Mouse (Mus musculus) forebrain, embryonic 16.5 days (tissue): ENCODE measurements at regions not wholly inside any gene's neighbourhood (a gene's known extent, or its start where the extent isn't known, plus 50 kb on each side); places are given as distances from the start of the nearest gene placed in this dataset.
"Not testable (repeated sequence)": the region's sequence is repeated elsewhere in the genome, so short reads cannot be mapped to it uniquely, and the experiment has no call there.

Experiments used
- ATAC-seq: fragments of 200-750 bp; cut with Nextera tagmentation; 2 replicates; pipeline ENCODE4 v1.8.0; 2017; ENCODE audit warnings: mild to moderate bottlenecking, moderate library complexity
- H3K27ac ChIP-seq: fragments of 300-500 bp; sonication (generic); 2 replicates; pipeline ENCODE4 v1.5.1; 2014; ENCODE audit warnings: low read length, control low read depth
- H3K27me3 ChIP-seq: fragments of 300-500 bp; sonication (generic); replicated peaks from 2 replicates; pipeline ENCODE4 v1.6.1; 2014; ENCODE audit warnings: low read length; ENCODE audit not compliant: control insufficient read depth, insufficient read depth
- H3K36me3 ChIP-seq: fragments of 300-500 bp; sonication (generic); 2 replicates; pipeline ENCODE4 v1.6.1; 2014; ENCODE audit not compliant: control insufficient read depth, insufficient read depth
- H3K4me1 ChIP-seq: fragments of 300-500 bp; sonication (generic); replicated peaks from 2 replicates; pipeline ENCODE4 v1.6.1; 2014; ENCODE audit warnings: low read length; ENCODE audit not compliant: control insufficient read depth, insufficient read depth
- H3K4me2 ChIP-seq: fragments of 300-500 bp; sonication (generic); 2 replicates; pipeline ENCODE4 v1.6.1; 2014; ENCODE audit warnings: mild to moderate bottlenecking, low read length, control low read depth
- H3K4me3 ChIP-seq: fragments of 300-500 bp; sonication (generic); replicated peaks from 2 replicates; pipeline ENCODE4 v1.5.1; 2014; ENCODE audit warnings: mild to moderate bottlenecking, low read length, control low read depth
- H3K9ac ChIP-seq: fragments of 300-500 bp; sonication (generic); replicated peaks from 2 replicates; pipeline ENCODE4 v1.6.1; 2014; ENCODE audit warnings: low read depth, low read length, control low read depth
- H3K9me3 ChIP-seq: fragments of 300-500 bp; sonication (generic); 2 replicates; pipeline ENCODE4 v1.6.1; 2016; ENCODE audit warnings: low read length; ENCODE audit not compliant: control insufficient read depth
- WGBS: fragments of 180-500 bp; shearing (Covaris S2); extraction: QIAGEN DNeasy Blood & Tissue Kit; methylation state at CpG from one replicate; pipeline ENCODE4 v1.1.7; 2014; 5-methylcytosine and 5-hydroxymethylcytosine counted together

GRCm38 (mm10) chr3:97509134-97509661 lies 87.4 kb upstream of the Olfr1402 start:
- H3K9me3 ChIP-seq, H3K4me1 ChIP-seq, H3K4me3 ChIP-seq, H3K27me3 ChIP-seq, H3K4me2 ChIP-seq, H3K27ac ChIP-seq, H3K36me3 ChIP-seq, H3K9ac ChIP-seq, ATAC-seq: not testable (repeated sequence)
- 88% methylated on average over 11 of the region's 11 CpGs for WGBS

DNA sequence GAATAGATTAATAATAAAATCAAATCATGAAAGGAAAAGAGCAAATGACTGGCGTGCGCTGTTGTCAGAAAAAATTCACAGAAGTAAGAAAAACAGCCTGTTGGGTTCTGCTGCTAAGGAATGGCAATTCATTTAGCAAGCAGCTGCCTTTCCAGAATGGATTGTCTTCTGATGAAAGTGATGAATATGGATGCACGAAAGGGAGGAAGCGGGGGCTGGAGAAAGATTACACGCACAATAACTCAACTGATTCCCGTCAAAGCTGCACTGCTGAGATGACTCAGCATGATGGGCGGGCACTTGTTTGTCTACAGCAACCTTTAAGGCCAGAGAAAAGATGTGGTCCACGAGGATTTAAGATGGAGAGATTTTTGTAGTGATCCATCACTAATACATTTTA lies 85.4 kb upstream of the Olfr1402 start:
- no peaks in the 10 kb centered on the region for H3K27me3 ChIP-seq
- ATAC-seq, result peak; percentile 71
- no peak overlapping the region for H3K4me2 ChIP-seq
- no peaks in the 10 kb centered on the region for H3K36me3 ChIP-seq
- no peak overlapping the region for H3K4me3 ChIP-seq
- no peaks in the 10 kb centered on the region for H3K4me1 ChIP-seq
- 52% methylated on average over 8 of the region's 8 CpGs for WGBS
- H3K27ac ChIP-seq, result no peak overlapping the region
- no peaks in the 10 kb centered on the region for H3K9me3 ChIP-seq
- H3K9ac ChIP-seq, result no peak overlapping the region

- H3K36me3 ChIP-seq, result no peaks in the 10 kb centered on the region
- H3K9ac ChIP-seq, result no peak overlapping the region
- H3K27ac ChIP-seq, result no peak overlapping the region
- H3K4me3 ChIP-seq, result no peak overlapping the region
- no peaks in the 10 kb centered on the region for H3K27me3 ChIP-seq
- H3K9me3 ChIP-seq, result no peaks in the 10 kb centered on the region
- no peaks in the 10 kb centered on the region for H3K4me1 ChIP-seq
- ATAC-seq, result no peak
- H3K4me2 ChIP-seq, result no peak overlapping the region
- WGBS, result 54% methylated on average over 4 of the region's 4 CpGs
Measured at GRCm38 (mm10) chr3:97491904-97492303, 70.1 kb upstream of the Olfr1402 start.

GRCm38 (mm10) chr3:97491208-97491607 lies 69.4 kb upstream of the Olfr1402 start:
- H3K9ac ChIP-seq, result no peak overlapping the region
- H3K9me3 ChIP-seq, result no peaks in the 10 kb centered on the region
- no peaks in the 10 kb centered on the region for H3K36me3 ChIP-seq
- H3K27ac ChIP-seq, result no peak overlapping the region
- WGBS, result 32% methylated on average over 7 of the region's 7 CpGs
- no peak for ATAC-seq
- H3K4me1 ChIP-seq, result no peaks in the 10 kb centered on the region
- H3K4me3 ChIP-seq, result no peak overlapping the region
- H3K4me2 ChIP-seq, result no peak overlapping the region
- no peaks in the 10 kb centered on the region for H3K27me3 ChIP-seq

DNA sequence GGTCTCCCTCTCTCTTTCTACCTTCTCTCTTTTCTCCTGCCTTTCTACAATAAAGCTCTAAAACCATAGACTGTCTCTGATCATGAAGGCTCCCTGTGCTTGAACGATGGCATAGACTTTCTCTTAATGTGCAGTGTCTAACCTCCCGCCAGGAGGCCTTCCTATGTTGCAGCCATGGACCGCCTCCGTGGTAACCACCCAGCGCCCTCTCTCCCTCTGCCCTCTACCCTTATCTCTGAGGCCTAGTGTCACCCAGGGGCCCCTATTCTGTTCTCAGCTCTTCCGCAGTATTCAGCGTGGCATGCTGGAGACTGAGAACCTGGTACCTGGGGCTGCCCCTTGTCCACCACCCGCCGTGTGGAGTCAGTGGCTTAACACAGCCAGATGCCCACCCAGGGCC lies 67.5 kb upstream of the Olfr1402 start:
- Histone ChIP-seq H3K4me2 (no peak overlapping the region), H3K4me3 (no peak overlapping the region), H3K4me1 (no peaks in the 10 kb centered on the region), H3K36me3 (no peaks in the 10 kb centered on the region), H3K27me3 (no peaks in the 10 kb centered on the region), H3K9me3 (no peaks in the 10 kb centered on the region), H3K9ac (no peak overlapping the region), H3K27ac (no peak overlapping the region)
- no peak for ATAC-seq
- 94% methylated on average over 9 of the region's 9 CpGs for WGBS
